Mouse (Mus musculus) bone marrow, adult 2 months (tissue): ENCODE measurements around the gene Glcci1. TPM values are rescaled to one million over a fixed set of nuclear protein-coding genes. Genes with fewer than 3 reads are reported as not detected.

ENCODE experiments used
- H3K27ac ChIP-seq: fragments of 200-500 bp; 2 replicates; pipeline ENCODE4 v1.5.1; 2012; ENCODE audit warnings: low read depth, mild to moderate bottlenecking, control low read depth, inconsistent platforms, low read length; ENCODE audit not compliant: control insufficient read depth, poor library complexity, insufficient read depth
- H3K4me1 ChIP-seq: fragments of 200-500 bp; 2 replicates; pipeline ENCODE4 v1.6.1; 2011; ENCODE audit warnings: low read length; ENCODE audit not compliant: control insufficient read depth, insufficient read depth
- H3K4me3 ChIP-seq: fragments of 200-500 bp; replicated peaks from 2 replicates; pipeline ENCODE3; 2011; ENCODE audit warnings: mild to moderate bottlenecking, low read depth, low read length, control low read depth; ENCODE audit not compliant: control insufficient read depth
- CTCF ChIP-seq: fragments of 200-500 bp; IDR thresholded peaks from 2 replicates; pipeline ENCODE4 v1.5.1; 2011; ENCODE audit warnings: low read length, control low read depth; ENCODE audit not compliant: control insufficient read depth, insufficient read depth
- POLR2A ChIP-seq: fragments of 200-500 bp; IDR thresholded peaks from 2 replicates; pipeline ENCODE4 v1.6.1; 2011; ENCODE audit warnings: low read depth, mild to moderate bottlenecking, control low read depth, low read length, borderline replicate concordance; ENCODE audit not compliant: control insufficient read depth
- WGBS: fragments of 180-500 bp; shearing (Covaris S2); methylation state at CpG from one replicate; pipeline ENCODE4 v1.1.7; 2018; 5-methylcytosine and 5-hydroxymethylcytosine counted together
- polyA plus RNA-seq: library from polyadenylated mRNA; stranded (reverse); fragments of >200 nt; gene quantifications from 2 replicates; pipeline ENCODE4 v1.2.4, GENCODE M21; 2011; ENCODE audit warnings: low replicate concordance; ENCODE audit not compliant: missing spikeins, insufficient read depth, insufficient read length

The Glcci1 gene
- polyA plus RNA-seq, 1 experiment: 14.7 TPM

GRCm38 (mm10) chr6:8638899-8639298, 129.5 kb downstream of the Glcci1 start:
- H3K4me3 ChIP-seq: no peak overlapping the region
- TF ChIP-seq CTCF: no peak
- no peak for TF ChIP-seq POLR2A
- no peak overlapping the region for H3K27ac ChIP-seq
- WGBS: 65% methylated on average over 4 of the region's 4 CpGs
- peaks cover 2% of the 10 kb centered on the region for H3K4me1 ChIP-seq

GRCm38 (mm10) chr6:8639526-8639925, 130.1 kb downstream of the Glcci1 start:
- WGBS: 59% methylated on average over 2 of the region's 2 CpGs
- no peak for TF ChIP-seq CTCF
- no peak for TF ChIP-seq POLR2A
- Histone ChIP-seq H3K4me1 (peaks cover 2% of the 10 kb centered on the region), H3K27ac (no peak overlapping the region), H3K4me3 (no peak overlapping the region)

- Histone ChIP-seq H3K4me1 (peaks cover 2% of the 10 kb centered on the region), H3K27ac (no peak overlapping the region), H3K4me3 (no peak overlapping the region)
- TF ChIP-seq POLR2A (no peak), CTCF (no peak)
- 64% methylated on average over 5 of the region's 5 CpGs for WGBS
Measured at GRCm38 (mm10) chr6:8640863-8641262, 131.5 kb downstream of the Glcci1 start.

- Histone ChIP-seq H3K4me1 (peaks cover under 1% of the 10 kb centered on the region), H3K27ac (no peak overlapping the region), H3K4me3 (no peak overlapping the region)
- TF ChIP-seq CTCF (no peak), POLR2A (no peak)
- WGBS: 92% methylated on average over 10 of the region's 10 CpGs
Measured at GRCm38 (mm10) chr6:8644703-8645102, 135.3 kb downstream of the Glcci1 start.

- WGBS: 78% methylated on average over 2 of the region's 2 CpGs
- H3K4me1 ChIP-seq: no peaks in the 10 kb centered on the region
- TF ChIP-seq CTCF (no peak), POLR2A (no peak)
Measured at GRCm38 (mm10) chr6:8645708-8646107, 136.3 kb downstream of the Glcci1 start.

More at GRCm38 (mm10) chr6:8645708-8646107, 136.3 kb downstream of the Glcci1 start:
- Histone ChIP-seq H3K27ac (no peak overlapping the region), H3K4me3 (no peak overlapping the region)
